Mouse (Mus musculus): ENCODE results near the gene Atrnl1. TPM values are rescaled to one million over a fixed set of nuclear protein-coding genes. Genes with fewer than 3 reads are reported as not detected.
A peak's percentile ranks its signal among the peaks of the same experiment; 100 is the strongest.

Gene Atrnl1
- total and polyA plus RNA-seq, 2 experiments from 2014 or later = 5.4 to 60.5 TPM

DNA sequence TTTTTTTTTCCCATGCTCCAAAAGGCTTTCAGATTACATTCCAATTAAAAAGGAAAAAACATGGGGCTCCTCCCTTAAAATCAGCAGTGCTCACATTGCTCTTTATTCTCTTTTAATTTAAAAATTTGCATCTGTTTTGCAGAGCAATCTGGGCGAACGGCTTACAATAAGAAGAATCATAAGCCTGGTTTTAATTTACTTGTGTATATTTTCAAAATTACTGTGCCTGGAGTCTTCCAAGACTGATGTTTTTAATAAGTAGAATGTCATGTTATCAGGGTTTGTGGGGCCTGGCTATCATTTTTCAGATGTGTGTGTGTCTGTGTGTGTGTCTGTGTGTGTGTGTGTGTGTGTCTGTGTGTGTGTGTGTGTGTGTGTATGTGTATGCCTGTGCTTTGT is 9.9 kb upstream of the Atrnl1 start:
- WGBS = 75% methylated on average over 2 of the region's 2 CpGs
- H3K9ac ChIP-seq (replicated peaks; ENCODE audit: low read length, poor library complexity, severe bottlenecking) = no peak overlapping the region
- no peaks in the 10 kb centered on the region for H3K36me3 ChIP-seq (ENCODE audit: insufficient read depth, low read length)
- no peak overlapping the region for H3K27ac ChIP-seq (ENCODE audit: low read depth, low read length)
- no peak for TF ChIP-seq CTCF (IDR thresholded peaks at IDR 0.05)
- H3K9me3 ChIP-seq (ENCODE audit: low read length) = no peaks in the 10 kb centered on the region
- DNase-seq (ENCODE audit: low spot score) (no peak), ATAC-seq (ENCODE audit: low FRiP score) (no peak)
- no peaks in the 10 kb centered on the region; the same call in 1 of the 2 replicates for H3K4me1 ChIP-seq (ENCODE audit: insufficient read depth, low read length)
- H3K4me3 ChIP-seq (ENCODE audit: low read depth, low read length) = no peak overlapping the region
- H3K4me2 ChIP-seq (ENCODE audit: low read depth, low read length, poor library complexity, severe bottlenecking) = no peak overlapping the region
- no peaks in the 10 kb centered on the region for H3K27me3 ChIP-seq (ENCODE audit: insufficient read depth, low read length)

DNA sequence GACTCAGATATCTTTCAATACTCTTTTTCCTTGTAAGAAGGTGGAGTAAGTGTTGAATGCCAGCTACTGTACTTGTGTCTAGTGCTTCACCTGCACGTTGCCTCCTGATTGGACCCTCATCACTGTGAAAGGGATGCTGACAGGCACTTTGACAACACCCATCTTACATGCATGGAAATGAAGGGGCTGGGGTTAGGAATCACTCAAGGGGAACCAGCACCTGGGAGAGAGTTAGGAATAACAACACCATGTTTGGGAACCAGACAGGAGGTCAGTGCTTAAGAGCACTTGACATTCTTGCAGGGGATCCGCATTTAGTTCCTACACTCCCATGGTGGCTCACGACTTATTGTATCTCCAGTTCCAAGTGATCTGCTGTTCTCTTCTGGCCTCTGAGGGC is 7.2 kb upstream of the Atrnl1 start:
- no peak overlapping the region for H3K4me2 ChIP-seq (ENCODE audit: low read depth, low read length, poor library complexity, severe bottlenecking)
- no peaks in the 10 kb centered on the region for H3K36me3 ChIP-seq (ENCODE audit: insufficient read depth, low read length)
- DNase-seq (ENCODE audit: low spot score) (no peak), ATAC-seq (ENCODE audit: low FRiP score) (no peak)
- H3K27me3 ChIP-seq (ENCODE audit: insufficient read depth, low read length) = no peaks in the 10 kb centered on the region
- TF ChIP-seq CTCF (IDR thresholded peaks at IDR 0.05) = no peak
- 90% methylated on average over 3 of the region's 3 CpGs for WGBS
- no peak overlapping the region for H3K9ac ChIP-seq (replicated peaks; ENCODE audit: low read length, poor library complexity, severe bottlenecking)
- H3K4me1 ChIP-seq (ENCODE audit: insufficient read depth, low read length) = no peaks in the 10 kb centered on the region; the same call in 1 of the 2 replicates
- no peak overlapping the region for H3K4me3 ChIP-seq (ENCODE audit: low read depth, low read length)
- no peaks in the 10 kb centered on the region for H3K9me3 ChIP-seq (ENCODE audit: low read length)
- H3K27ac ChIP-seq (ENCODE audit: low read depth, low read length) = no peak overlapping the region

DNA sequence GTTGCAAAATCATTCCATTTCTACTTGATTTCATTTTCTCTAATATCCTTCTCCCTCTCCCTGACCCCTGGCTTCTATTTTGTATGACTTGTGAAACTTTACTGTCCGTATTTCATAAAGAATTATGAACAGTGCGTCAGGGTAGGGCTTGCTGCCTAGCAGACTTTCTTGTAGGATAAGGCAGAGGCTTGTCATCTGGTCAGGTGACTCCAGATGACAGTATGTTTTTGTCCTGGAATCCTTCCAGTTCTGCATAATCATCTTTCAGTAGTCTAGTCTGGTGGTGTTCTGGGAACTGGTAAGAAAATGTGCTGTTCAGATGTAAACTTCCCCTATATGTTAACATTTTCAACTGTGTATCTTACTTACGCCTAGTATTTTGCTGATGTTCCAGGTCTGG is 4.9 kb upstream of the Atrnl1 start:
- 94% methylated on average over 3 of the region's 3 CpGs for WGBS
- Histone ChIP-seq H3K4me2 (ENCODE audit: low read depth, low read length, poor library complexity, severe bottlenecking) (no peak overlapping the region), H3K27ac (ENCODE audit: low read depth, low read length) (no peak overlapping the region), H3K36me3 (ENCODE audit: insufficient read depth, low read length) (no peaks in the 10 kb centered on the region), H3K9ac (replicated peaks; ENCODE audit: low read length, poor library complexity, severe bottlenecking) (no peak overlapping the region), H3K9me3 (ENCODE audit: low read length) (no peaks in the 10 kb centered on the region), H3K4me3 (ENCODE audit: low read depth, low read length) (no peak overlapping the region), H3K27me3 (ENCODE audit: insufficient read depth, low read length) (no peaks in the 10 kb centered on the region), H3K4me1 (ENCODE audit: insufficient read depth, low read length) (no peaks in the 10 kb centered on the region)
- ATAC-seq (ENCODE audit: low FRiP score) (no peak), DNase-seq (ENCODE audit: low spot score) (no peak)
- no peak for TF ChIP-seq CTCF (IDR thresholded peaks at IDR 0.05)

DNA sequence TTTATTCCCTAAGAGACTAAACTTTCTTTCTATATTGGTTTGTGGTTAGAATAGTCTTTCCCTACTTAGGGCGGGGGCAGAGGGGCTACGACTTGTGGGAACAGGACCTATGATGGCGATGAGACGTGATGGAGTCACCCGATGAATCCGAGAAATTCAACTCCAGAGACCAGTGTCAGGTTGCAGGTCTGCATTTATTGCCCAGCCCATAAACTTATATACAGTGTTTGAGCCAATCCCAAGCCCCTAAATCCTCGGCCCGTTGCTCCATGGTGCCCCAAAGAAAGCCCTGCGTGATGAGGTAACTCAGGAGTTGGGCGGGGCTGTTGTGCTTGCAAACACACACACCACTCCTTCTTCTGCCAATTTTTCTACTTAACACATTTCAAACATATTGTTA is 4.5 kb upstream of the Atrnl1 start:
- Histone ChIP-seq H3K4me1 (ENCODE audit: insufficient read depth, low read length) (no peaks in the 10 kb centered on the region), H3K27ac (ENCODE audit: low read depth, low read length) (no peak overlapping the region), H3K4me3 (ENCODE audit: low read depth, low read length) (no peak overlapping the region), H3K36me3 (ENCODE audit: insufficient read depth, low read length) (no peaks in the 10 kb centered on the region), H3K9me3 (ENCODE audit: low read length) (no peaks in the 10 kb centered on the region), H3K27me3 (ENCODE audit: insufficient read depth, low read length) (no peaks in the 10 kb centered on the region), H3K9ac (replicated peaks; ENCODE audit: low read length, poor library complexity, severe bottlenecking) (no peak overlapping the region), H3K4me2 (ENCODE audit: low read depth, low read length, poor library complexity, severe bottlenecking) (no peak overlapping the region)
- ATAC-seq (ENCODE audit: low FRiP score) (no peak), DNase-seq (ENCODE audit: low spot score) (no peak)
- no peak for TF ChIP-seq CTCF (IDR thresholded peaks at IDR 0.05)
- WGBS = 94% methylated on average over 10 of the region's 10 CpGs

DNA sequence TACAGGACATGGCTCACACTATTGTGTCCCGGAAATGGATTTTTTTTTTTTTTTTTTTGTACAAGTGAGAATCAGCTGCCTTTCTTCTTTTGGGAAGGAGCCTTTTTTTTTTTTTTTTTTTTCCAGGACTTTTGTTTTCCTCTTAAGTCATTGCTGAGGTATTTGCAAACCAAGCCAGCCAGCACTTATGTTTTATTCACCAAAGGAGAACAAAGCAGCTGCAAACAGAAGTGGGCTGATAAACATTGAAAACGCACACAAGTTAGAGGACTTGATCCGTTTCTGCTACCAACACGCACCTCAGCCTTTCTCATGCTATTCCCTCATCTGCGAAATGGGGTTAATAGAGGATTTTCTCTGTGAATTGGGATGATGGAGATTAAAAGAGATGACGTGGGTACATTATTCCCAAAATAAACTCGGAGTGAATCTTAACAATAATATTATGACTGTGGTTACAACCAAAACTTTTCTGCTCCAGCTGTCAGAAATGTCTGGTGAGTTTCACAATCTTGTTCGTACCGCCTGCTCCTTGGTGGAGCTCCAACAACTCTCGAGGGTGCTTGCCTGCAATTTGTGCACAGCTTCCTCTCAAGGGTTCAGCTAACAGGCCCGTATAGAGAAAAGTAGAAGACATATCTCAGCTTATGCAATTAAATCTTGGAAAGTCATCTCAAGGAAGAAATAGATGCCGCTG is 1.3 kb upstream of the Atrnl1 start:
- Histone ChIP-seq H3K27ac (ENCODE audit: low read depth, low read length) (peak overlapping the region; percentile 93; the same call in 1 of the 2 replicates), H3K4me1 (ENCODE audit: insufficient read depth, low read length) (peaks cover 5% of the 10 kb centered on the region; the same call in 1 of the 2 replicates), H3K9ac (replicated peaks; ENCODE audit: low read length, poor library complexity, severe bottlenecking) (peak overlapping the region; percentile 89), H3K27me3 (ENCODE audit: insufficient read depth, low read length) (no peaks in the 10 kb centered on the region), H3K36me3 (ENCODE audit: insufficient read depth, low read length) (no peaks in the 10 kb centered on the region), H3K4me2 (ENCODE audit: low read depth, low read length, poor library complexity, severe bottlenecking) (peak overlapping the region; percentile 84), H3K9me3 (ENCODE audit: low read length) (no peaks in the 10 kb centered on the region), H3K4me3 (ENCODE audit: low read depth, low read length) (peak overlapping the region; percentile 92)
- 8% methylated on average over 12 of the region's 12 CpGs for WGBS
- ATAC-seq (ENCODE audit: low FRiP score) = no peak
- DNase-seq (ENCODE audit: low spot score) = no peak
- TF ChIP-seq CTCF (IDR thresholded peaks at IDR 0.05) = no peak

DNA sequence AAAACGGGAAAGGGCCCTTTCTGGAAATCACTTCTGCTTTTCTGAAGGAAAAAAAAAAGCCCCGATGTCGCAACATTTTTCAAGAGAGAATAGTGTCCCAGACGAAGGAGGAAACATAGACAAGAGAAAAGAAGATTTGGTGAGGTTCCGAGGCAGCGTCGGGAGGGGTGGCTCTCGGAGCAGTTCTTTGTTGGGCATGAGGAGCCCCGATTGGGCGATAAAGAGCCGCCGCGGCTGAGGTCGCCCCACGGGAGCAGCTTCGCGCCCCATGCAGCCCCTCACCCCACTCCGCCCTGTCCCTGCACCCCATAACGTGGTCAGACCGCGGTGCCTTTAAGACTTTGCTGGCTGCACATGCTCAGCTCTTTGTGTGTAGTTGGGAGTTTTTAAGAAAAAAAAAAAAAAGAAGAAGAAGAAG is 767 bp upstream of the Atrnl1 start:
- DNase-seq (ENCODE audit: low spot score) = peak; percentile 41
- under 1% methylated on average over 21 of the region's 21 CpGs for WGBS
- peak; percentile 32; the same call in 1 of the 2 replicates for ATAC-seq (ENCODE audit: low FRiP score)

More for the DNA sequence above, 767 bp upstream of the Atrnl1 start:
- no peaks in the 10 kb centered on the region for H3K36me3 ChIP-seq (ENCODE audit: insufficient read depth, low read length)
- no peak for TF ChIP-seq CTCF (IDR thresholded peaks at IDR 0.05)
- no peaks in the 10 kb centered on the region for H3K9me3 ChIP-seq (ENCODE audit: low read length)
- peak overlapping the region; percentile 84 for H3K4me2 ChIP-seq (ENCODE audit: low read depth, low read length, poor library complexity, severe bottlenecking)
- peaks cover 5% of the 10 kb centered on the region; the same call in 1 of the 2 replicates for H3K4me1 ChIP-seq (ENCODE audit: insufficient read depth, low read length)
- H3K27ac ChIP-seq (ENCODE audit: low read depth, low read length) = peak overlapping the region; percentile 93
- peak overlapping the region; percentile 92 for H3K4me3 ChIP-seq (ENCODE audit: low read depth, low read length)
- no peaks in the 10 kb centered on the region for H3K27me3 ChIP-seq (ENCODE audit: insufficient read depth, low read length)
- peak overlapping the region; percentile 89 for H3K9ac ChIP-seq (replicated peaks; ENCODE audit: low read length, poor library complexity, severe bottlenecking)
